Mouse (Mus musculus): ENCODE measurements at regions not wholly inside any gene's neighbourhood (a gene's known extent, or its start where the extent isn't known, plus 50 kb on each side); places are given as distances from the start of the nearest gene placed in this dataset.

GRCm38 (mm10) chr6:51178799-51179398 lies 253.6 kb upstream of the Nfe2l3 start:
- no peak for DNase-seq (ENCODE audit: extremely low read depth, low read depth)

GRCm38 (mm10) chr6:51179741-51180537 lies 252.5 kb upstream of the Nfe2l3 start:
- DNase-seq (ENCODE audit: extremely low read depth, low read depth), result no peak

GRCm38 (mm10) chr6:51180881-51181875 lies 251.3 kb upstream of the Nfe2l3 start:
- DNase-seq (ENCODE audit: extremely low read depth, low read depth), result no peak

DNA sequence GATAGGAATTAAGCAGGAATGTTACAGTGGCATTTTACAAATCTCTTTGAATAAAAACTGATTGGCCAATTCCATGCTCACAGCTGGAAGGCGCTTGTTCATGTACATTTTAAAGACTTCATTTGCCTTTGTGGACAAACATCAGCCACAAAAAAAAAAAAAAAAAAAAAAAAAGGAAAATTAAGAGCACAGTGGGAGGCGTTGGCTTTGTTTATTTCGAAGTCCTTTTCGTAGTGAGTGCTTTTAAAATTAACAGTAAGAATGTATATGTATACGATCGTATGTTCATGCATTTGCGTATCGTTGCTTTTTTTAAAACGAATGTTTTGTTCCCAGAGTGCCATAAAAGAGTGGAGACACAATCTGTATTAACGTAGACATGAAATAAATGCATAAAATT lies 250.6 kb upstream of the Nfe2l3 start:
- DNase-seq (ENCODE audit: extremely low read depth, low read depth), result no peak

GRCm38 (mm10) chr6:51182771-51183284 lies 249.6 kb upstream of the Nfe2l3 start:
- DNase-seq (ENCODE audit: extremely low read depth, low read depth), result no peak

DNA sequence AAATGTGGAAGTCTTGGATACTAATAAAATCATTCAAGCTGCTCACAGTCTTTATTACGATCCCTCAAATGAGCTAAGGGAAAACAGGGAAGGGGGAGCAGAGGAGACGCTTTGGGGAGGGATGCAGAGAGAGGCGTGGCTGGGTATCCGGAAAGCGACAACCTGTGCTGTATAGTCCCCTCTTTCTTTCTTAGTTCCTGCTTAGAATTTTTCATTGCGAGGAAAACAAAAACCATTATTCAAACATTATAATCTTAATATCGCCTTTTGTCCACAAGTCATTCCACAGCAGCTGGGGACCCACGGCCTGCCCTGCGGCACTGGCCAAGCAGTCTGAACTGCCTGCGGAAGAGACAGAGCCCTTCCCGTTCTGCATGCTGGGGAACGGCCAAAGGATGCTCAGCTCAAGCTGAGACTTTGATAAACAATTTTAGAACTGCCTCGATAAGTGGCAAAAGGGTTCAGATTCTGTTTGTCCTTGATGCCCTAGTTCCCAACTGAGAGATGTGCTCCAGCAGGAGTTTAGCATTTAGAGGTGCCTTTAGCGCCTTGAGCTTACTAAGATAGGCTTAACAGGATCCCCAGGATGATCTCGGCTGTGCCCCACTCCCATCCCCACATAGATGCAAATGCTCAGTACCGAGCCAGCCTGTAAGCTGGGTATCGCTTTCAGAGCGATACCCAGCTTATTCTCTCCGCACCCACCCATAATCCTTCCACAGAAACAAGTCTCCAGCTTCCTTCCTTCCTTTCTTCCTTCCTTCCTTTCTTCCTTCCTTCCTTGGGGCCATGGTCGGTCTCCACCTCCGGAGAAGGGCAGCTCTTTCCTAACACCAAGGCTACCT lies 248.7 kb upstream of the Nfe2l3 start:
- DNase-seq (ENCODE audit: extremely low read depth, low read depth), result no peak

DNA sequence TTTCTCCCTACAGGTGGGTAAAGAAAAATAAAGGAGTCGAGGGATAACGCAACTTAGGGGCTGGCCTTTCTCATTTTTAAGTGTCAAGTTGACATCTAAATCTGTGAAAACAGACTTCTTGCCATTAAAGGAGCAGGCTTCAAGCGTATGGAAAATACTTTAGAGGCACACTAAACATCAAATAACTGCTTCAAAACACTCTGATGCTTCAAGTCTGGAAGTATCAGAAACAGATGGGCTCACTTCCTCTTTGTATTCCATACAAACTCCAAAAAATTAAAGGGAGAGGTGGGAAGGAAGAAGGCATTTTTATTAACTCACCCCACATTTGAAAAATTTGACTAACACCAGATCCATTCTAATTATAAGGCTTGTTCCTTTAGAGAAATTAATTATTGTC lies 248.0 kb upstream of the Nfe2l3 start:
- DNase-seq (ENCODE audit: extremely low read depth, low read depth), result no peak

GRCm38 (mm10) chr6:51185201-51185600 lies 247.3 kb upstream of the Nfe2l3 start:
- DNase-seq (ENCODE audit: extremely low read depth, low read depth), result no peak

DNA sequence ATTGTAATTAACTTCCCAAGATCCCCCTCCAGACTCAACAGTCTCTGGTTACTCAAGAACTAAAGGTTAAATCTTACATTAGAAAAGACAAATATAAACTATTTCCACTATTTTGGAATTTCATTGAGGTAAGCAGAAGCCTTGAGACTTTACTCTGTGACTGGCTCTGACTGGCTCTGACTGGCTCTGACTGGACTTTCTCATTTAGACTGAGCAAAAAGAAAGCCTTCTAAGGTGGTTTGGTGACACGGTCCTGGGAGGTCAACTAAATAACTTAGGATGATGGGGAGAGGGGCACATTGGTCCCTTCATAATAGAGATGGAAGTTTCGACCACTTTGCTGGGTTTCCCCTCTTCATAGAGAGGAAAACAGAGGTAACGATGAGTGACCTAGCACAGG lies 243.3 kb upstream of the Nfe2l3 start:
- DNase-seq (ENCODE audit: extremely low read depth, low read depth), result no peak

GRCm38 (mm10) chr6:51192826-51193225 lies 239.6 kb upstream of the Nfe2l3 start:
- DNase-seq (ENCODE audit: extremely low read depth, low read depth), result no peak

- no peak for DNase-seq (ENCODE audit: extremely low read depth, low read depth)
Measured at GRCm38 (mm10) chr6:51193356-51193755, 239.1 kb upstream of the Nfe2l3 start.

GRCm38 (mm10) chr6:51196391-51196790 lies 236.1 kb upstream of the Nfe2l3 start:
- no peak for DNase-seq (ENCODE audit: extremely low read depth, low read depth)

DNA sequence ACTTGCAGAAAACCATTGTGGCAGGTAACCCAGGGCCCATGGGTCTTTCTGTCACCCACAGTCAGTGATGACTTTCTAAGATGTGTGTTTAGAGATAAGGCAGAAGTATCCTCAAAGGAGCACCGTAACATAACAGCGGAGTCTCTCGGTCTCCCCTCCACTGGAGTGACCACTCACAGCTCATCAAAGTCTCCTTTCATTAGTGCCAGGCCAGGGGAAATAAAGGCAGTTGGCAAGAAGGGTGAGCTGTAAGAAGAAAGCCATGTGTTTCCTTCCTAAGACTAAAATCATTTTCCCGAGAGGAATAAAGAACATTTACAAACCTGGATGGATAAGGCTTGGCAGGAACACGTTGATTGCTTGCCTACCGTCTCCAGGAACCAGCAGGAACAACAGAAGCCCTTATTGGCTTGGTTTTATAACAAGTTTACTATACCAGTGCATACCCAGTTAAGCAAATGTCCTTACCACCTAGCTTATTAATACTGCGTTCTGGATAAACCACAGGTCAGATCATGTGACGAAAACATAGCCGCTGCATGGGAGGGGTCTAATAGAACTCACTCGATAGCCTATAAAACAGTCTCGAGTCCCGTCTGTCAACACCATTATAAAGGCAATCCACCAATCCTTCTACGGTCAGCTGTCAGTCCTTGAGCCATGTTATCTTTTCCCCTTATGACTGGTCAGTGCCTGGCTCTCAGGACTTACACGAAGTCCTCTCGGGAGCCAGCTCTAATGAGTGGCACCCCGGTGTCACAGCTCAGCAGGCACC lies 235.3 kb upstream of the Nfe2l3 start:
- no peak for DNase-seq (ENCODE audit: extremely low read depth, low read depth)

DNA sequence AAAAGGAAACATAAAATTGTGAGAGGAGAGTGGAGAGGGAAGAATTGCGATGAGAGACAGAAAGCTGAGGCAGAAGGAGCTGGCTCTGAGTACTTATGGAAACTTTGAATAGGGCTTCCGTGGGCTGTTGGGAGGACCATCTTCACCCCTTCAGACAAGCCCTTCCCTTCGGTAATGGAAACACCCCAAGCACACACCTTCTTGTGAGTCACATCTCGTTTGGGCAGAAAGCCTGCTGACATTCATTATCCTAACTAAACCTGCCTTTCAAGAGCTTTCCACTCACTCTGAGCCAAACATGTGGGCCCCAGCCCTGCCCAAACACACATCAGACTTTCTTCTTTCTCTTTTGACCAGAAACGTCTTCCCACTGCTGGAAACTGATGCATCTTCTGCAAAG lies 232.3 kb upstream of the Nfe2l3 start:
- DNase-seq (ENCODE audit: extremely low read depth, low read depth), result no peak

- no peak for DNase-seq (ENCODE audit: extremely low read depth, low read depth)
Measured at GRCm38 (mm10) chr6:51200837-51201236, 231.6 kb upstream of the Nfe2l3 start.

DNA sequence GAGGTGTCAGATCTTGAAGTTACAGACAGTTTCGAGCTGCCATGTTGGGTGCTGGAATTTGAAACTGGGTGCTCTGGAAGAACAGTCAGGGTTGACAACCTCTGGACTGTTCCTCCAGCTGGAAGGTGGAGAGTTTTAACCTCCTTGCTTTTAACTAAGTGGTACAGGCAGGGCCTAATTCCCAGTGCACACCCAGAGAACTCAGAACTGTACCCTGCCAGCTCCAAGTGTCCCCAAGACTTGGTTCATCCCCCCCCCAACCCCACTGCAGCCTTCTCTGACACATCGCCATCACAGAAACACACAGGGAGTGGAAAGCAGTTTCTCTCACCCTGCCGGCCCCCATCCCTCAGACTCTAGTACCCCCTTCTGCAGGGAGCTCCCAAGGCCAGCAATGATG lies 228.2 kb upstream of the Nfe2l3 start:
- DNase-seq (ENCODE audit: extremely low read depth, low read depth), result no peak

DNA sequence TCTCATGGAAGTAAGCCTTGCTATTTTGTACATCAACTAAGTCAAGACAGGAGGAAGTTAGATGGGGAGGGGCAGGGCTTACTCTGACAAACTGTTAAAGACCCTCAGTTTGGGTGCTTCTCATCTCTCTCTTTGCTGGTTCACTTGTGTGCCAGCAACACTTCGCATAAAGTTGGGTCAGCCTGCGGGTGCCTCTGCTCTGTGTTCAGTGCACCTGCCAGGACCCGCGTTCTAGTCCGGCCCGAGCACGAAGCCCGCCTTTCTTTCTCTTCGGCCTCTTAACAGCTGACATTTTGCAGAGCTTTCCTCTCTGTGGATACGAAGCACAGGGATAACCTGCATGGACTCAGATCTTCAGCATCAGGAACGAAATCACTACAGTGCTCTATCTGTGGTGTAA lies 227.1 kb upstream of the Nfe2l3 start:
- DNase-seq (ENCODE audit: extremely low read depth, low read depth), result no peak

GRCm38 (mm10) chr6:51206712-51207505 lies 225.6 kb upstream of the Nfe2l3 start:
- DNase-seq (ENCODE audit: extremely low read depth, low read depth), result peak; percentile 58

Data from MEL-GATA-1-ER (cell line).